Mouse (Mus musculus) heart, embryonic 13.5 days (tissue): ENCODE data around the gene Sdc4. TPM values are rescaled to one million over a fixed set of nuclear protein-coding genes. Genes with fewer than 3 reads are reported as not detected.

Experiments
- ATAC-seq: fragments of 200-750 bp; cut with Nextera tagmentation; 2 replicates; pipeline ENCODE4 v1.8.0; 2017; ENCODE audit warnings: moderate TSS enrichment; ENCODE audit not compliant: insufficient number of reproducible peaks, low FRiP score, low TSS enrichment; ENCODE audit errors: extremely low read depth
- H3K27ac ChIP-seq: fragments of 300-500 bp; sonication (generic); replicated peaks from 2 replicates; pipeline ENCODE4 v1.5.1; 2015; ENCODE audit warnings: moderate library complexity, mild to moderate bottlenecking, inconsistent platforms
- H3K27me3 ChIP-seq: fragments of 300-500 bp; sonication (generic); replicated peaks from 2 replicates; pipeline ENCODE4 v1.6.1; 2015; ENCODE audit warnings: mild to moderate bottlenecking, inconsistent platforms
- H3K36me3 ChIP-seq: fragments of 300-500 bp; sonication (generic); 2 replicates; pipeline ENCODE4 v1.6.1; 2015; ENCODE audit warnings: mild to moderate bottlenecking, inconsistent platforms
- H3K4me1 ChIP-seq: fragments of 300-500 bp; sonication (generic); 2 replicates; pipeline ENCODE4 v1.6.1; 2015; ENCODE audit warnings: inconsistent platforms
- H3K4me2 ChIP-seq: fragments of 300-500 bp; sonication (generic); 2 replicates; pipeline ENCODE4 v1.6.1; 2015; ENCODE audit warnings: inconsistent platforms, mild to moderate bottlenecking, moderate library complexity
- H3K4me3 ChIP-seq: fragments of 300-500 bp; sonication (generic); 2 replicates; pipeline ENCODE4 v1.5.1; 2015; ENCODE audit warnings: moderate library complexity, mild to moderate bottlenecking, inconsistent platforms
- H3K9ac ChIP-seq: fragments of 300-500 bp; sonication (generic); 2 replicates; pipeline ENCODE4 v1.6.1; 2015; ENCODE audit warnings: inconsistent platforms, mild to moderate bottlenecking, moderate library complexity
- H3K9me3 ChIP-seq: fragments of 300-500 bp; sonication (generic); 2 replicates; pipeline ENCODE4 v1.6.1; 2016; ENCODE audit warnings: inconsistent platforms
- WGBS: fragments of 180-500 bp; shearing (Covaris S2); methylation state at CpG from one replicate; pipeline ENCODE4 v1.1.7; 2015; ENCODE audit warnings: mixed read lengths; 5-methylcytosine and 5-hydroxymethylcytosine counted together
- polyA plus RNA-seq: library from polyadenylated mRNA; unstranded; fragments of >200 nt; fragmentation: Nextera tagmentation; extraction: Ambion mirVana; gene quantifications from 2 replicates; pipeline ENCODE4 v1.2.1, GENCODE M21; 2015

Sdc4 gene
- polyA plus RNA-seq, 1 experiment from 2014 or later, result 36.6 TPM

DNA sequence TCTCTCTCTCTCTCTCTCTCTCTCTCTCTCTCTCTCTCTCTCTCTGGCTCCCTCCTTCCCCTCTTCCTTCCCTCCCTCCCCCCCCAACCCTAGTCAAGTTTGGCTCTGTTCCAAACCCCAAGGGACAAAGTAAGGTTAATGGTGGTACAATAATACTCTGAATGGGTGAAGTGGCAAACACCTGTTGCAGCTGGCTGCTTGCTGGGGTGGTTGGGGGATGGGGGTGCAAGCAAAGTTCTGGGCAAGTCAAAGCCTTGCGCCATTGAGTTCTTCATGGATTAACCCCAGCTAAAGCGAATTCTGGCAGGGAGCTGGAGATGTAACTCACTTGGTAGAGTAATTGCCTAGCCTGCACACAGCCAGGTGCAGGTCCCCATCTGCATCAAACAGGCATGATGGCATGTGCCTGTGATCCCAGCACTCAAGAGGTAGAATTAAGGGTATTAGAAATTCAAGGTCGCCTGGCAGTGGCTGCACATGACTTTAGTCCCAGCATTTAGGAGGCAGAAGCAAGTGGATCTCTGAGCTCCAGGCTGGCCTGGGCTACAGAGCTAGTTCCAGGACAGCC, 25.3 kb downstream of the Sdc4 start:
- Histone ChIP-seq H3K9me3 (no peaks in the 10 kb centered on the region), H3K4me2 (no peak overlapping the region), H3K36me3 (peaks cover 2% of the 10 kb centered on the region), H3K4me1 (peaks cover 12% of the 10 kb centered on the region), H3K27me3 (peaks cover 30% of the 10 kb centered on the region), H3K9ac (0 out of 2 replicates have a peak overlapping the region, but pooled peaks have one; percentile 7), H3K4me3 (no peak overlapping the region), H3K27ac (no peak overlapping the region)
- WGBS, result 33% methylated on average over 3 of the region's 3 CpGs
- no peak for ATAC-seq

DNA sequence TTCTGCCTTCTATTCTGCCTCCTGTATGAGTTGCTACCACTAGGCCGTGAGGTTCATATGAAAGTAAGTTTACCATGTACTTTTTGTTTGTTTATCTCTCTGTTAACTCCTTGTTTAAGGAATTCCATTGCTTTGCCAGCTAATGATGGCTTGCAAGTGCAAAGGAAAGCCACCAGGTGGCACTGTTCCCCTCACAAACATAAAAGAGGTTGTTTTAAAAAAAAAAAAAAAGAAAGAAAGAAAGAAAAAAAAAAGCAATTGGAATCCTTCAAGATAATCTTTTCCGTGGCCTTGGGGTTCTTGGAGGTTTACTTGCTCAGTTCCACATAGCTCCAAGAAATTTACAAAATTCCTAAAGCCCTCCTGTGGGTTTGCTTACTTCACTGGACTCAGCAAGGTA, 26.5 kb downstream of the Sdc4 start:
- H3K4me3 ChIP-seq, result no peak overlapping the region
- H3K9me3 ChIP-seq, result no peaks in the 10 kb centered on the region
- no peak for ATAC-seq
- H3K4me2 ChIP-seq, result no peak overlapping the region
- no peak overlapping the region for H3K27ac ChIP-seq
- H3K36me3 ChIP-seq, result no peaks in the 10 kb centered on the region
- H3K27me3 ChIP-seq, result peaks cover 37% of the 10 kb centered on the region
- H3K4me1 ChIP-seq, result peaks cover 12% of the 10 kb centered on the region
- WGBS, result 0% methylated on average over 2 of the region's 2 CpGs
- H3K9ac ChIP-seq, result no peak overlapping the region

DNA sequence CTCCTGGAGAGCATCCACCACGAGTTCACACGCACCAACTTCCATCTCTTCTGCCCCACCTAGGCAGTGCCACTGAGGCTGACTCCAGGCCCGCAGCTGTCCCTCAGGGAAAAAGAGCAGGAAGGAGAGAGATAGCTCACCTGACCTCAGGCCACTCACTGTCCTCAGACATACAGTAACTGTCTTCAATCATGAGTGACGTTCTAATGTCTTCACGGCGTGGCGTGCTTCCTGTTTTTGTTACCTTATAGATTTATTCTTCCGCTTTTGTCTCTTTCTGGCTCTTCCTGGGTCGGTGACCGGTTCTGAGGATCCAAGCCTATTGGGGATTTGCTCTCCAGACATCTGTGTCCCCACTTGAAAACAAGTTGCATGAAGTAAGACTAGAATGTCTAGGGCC, 29.1 kb downstream of the Sdc4 start:
- peaks cover 12% of the 10 kb centered on the region for H3K4me1 ChIP-seq
- H3K36me3 ChIP-seq, result no peaks in the 10 kb centered on the region
- H3K4me2 ChIP-seq, result peak overlapping the region; percentile 61
- peak overlapping the region; percentile 58; the same call in 1 of the 2 replicates for H3K9ac ChIP-seq
- ATAC-seq, result no peak
- peaks cover 62% of the 10 kb centered on the region for H3K27me3 ChIP-seq
- H3K27ac ChIP-seq, result no peak overlapping the region
- H3K4me3 ChIP-seq, result peak overlapping the region; percentile 35
- no peaks in the 10 kb centered on the region for H3K9me3 ChIP-seq
- WGBS, result 54% methylated on average over 10 of the region's 10 CpGs

DNA sequence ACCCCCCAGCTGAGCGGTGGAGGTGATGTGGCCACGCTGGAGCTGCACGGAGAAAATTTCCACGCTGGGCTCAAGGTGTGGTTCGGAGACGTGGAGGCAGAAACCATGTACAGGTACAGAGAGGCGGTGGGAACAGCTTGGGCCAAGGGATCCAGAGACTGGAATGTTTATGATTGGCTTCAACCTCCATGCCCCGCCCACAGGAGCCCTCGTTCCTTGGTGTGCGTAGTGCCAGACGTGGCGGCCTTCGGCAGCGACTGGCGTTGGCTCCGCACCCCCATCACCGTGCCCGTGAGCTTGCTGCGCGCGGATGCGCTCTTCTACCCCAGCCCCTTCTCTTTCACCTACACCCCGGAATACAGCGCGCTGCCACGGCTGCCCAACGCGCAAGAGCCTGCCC, 29.5 kb downstream of the Sdc4 start:
- H3K36me3 ChIP-seq, result no peaks in the 10 kb centered on the region
- peaks cover 12% of the 10 kb centered on the region for H3K4me1 ChIP-seq
- peak overlapping the region; percentile 61 for H3K4me2 ChIP-seq
- H3K27me3 ChIP-seq, result peaks cover 66% of the 10 kb centered on the region
- peak overlapping the region; percentile 58; the same call in 1 of the 2 replicates for H3K9ac ChIP-seq
- WGBS, result 22% methylated on average over 28 of the region's 28 CpGs
- peak overlapping the region; percentile 35 for H3K4me3 ChIP-seq
- H3K9me3 ChIP-seq, result no peaks in the 10 kb centered on the region
- no peak for ATAC-seq
- no peak overlapping the region for H3K27ac ChIP-seq

- Histone ChIP-seq H3K4me3 (peak overlapping the region; percentile 29; the same call in 1 of the 2 replicates), H3K36me3 (no peaks in the 10 kb centered on the region), H3K4me2 (peak overlapping the region; percentile 57), H3K27ac (no peak overlapping the region), H3K9me3 (no peaks in the 10 kb centered on the region), H3K4me1 (peaks cover 32% of the 10 kb centered on the region), H3K27me3 (peaks cover 98% of the 10 kb centered on the region), H3K9ac (peak overlapping the region; percentile 61; the same call in 1 of the 2 replicates)
- WGBS, result 1% methylated on average over 22 of the region's 22 CpGs
- ATAC-seq, result no peak
Measured at GRCm38 (mm10) chr2:164407708-164408107, 36.0 kb downstream of the Sdc4 start.

DNA sequence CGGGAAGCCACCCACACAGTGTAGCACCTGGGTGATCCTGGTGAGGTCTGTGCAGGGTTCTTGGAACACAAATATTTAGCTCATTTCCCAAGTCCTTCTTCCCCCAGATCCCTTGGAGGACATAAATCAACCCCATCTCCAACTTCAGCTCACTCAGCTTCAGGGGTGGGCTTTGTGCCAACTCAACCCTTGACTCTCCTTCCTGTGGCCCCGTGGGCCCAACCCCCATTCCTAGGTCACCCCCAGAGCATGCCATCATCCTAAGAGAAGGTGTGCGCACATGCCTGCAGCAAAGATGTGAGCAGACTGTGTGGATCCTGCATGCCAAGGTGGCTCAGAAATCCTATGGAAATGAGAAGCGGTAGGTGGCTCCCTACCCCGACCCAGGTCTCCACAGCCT, 38.2 kb downstream of the Sdc4 start:
- Histone ChIP-seq H3K4me1 (peaks cover 42% of the 10 kb centered on the region), H3K9ac (no peak overlapping the region), H3K27ac (no peak overlapping the region), H3K9me3 (no peaks in the 10 kb centered on the region), H3K4me3 (no peak overlapping the region), H3K4me2 (no peak overlapping the region), H3K36me3 (no peaks in the 10 kb centered on the region), H3K27me3 (peaks cover 100% of the 10 kb centered on the region)
- WGBS, result 41% methylated on average over 5 of the region's 5 CpGs
- no peak for ATAC-seq

- H3K27me3 ChIP-seq, result peaks cover 100% of the 10 kb centered on the region
- no peak within 1 kb of the TSS for H3K27ac ChIP-seq
- peak within 1 kb of the TSS; percentile 82 for H3K4me2 ChIP-seq
- peaks cover 46% of the 10 kb centered on the region for H3K4me1 ChIP-seq
- no peak for ATAC-seq
- WGBS, result 8% methylated on average over 9 of the region's 9 CpGs
- H3K9ac ChIP-seq, result peak within 1 kb of the TSS; percentile 74
- H3K4me3 ChIP-seq, result peak within 1 kb of the TSS; percentile 55
- H3K36me3 ChIP-seq, result no peaks in the 10 kb centered on the region
- no peaks in the 10 kb centered on the region for H3K9me3 ChIP-seq
Measured at GRCm38 (mm10) chr2:164405060-164405459, 38.6 kb downstream of the Sdc4 start, which contains the start of gene Matn4. Matn4 (minus strand) TSS chr2:164405160.

- 1% methylated on average over 49 of the region's 49 CpGs for WGBS
- peaks cover 100% of the 10 kb centered on the region for H3K27me3 ChIP-seq
Measured at GRCm38 (mm10) chr2:164404082-164404990, 39.4 kb downstream of the Sdc4 start.

GRCm38 (mm10) chr2:164403396-164404081, 40.1 kb downstream of the Sdc4 start:
- Histone ChIP-seq H3K4me2 (peak overlapping the region; percentile 82), H3K27me3 (peaks cover 99% of the 10 kb centered on the region), H3K27ac (no peak overlapping the region), H3K4me1 (peaks cover 45% of the 10 kb centered on the region), H3K4me3 (peak overlapping the region; percentile 55), H3K36me3 (no peaks in the 10 kb centered on the region), H3K9ac (no peak overlapping the region), H3K9me3 (no peaks in the 10 kb centered on the region)
- WGBS, result 12% methylated on average over 14 of the region's 14 CpGs
- no peak for ATAC-seq

More at GRCm38 (mm10) chr2:164404082-164404990, 39.4 kb downstream of the Sdc4 start:
- H3K36me3 ChIP-seq, result no peaks in the 10 kb centered on the region
- peak overlapping the region; percentile 55 for H3K4me3 ChIP-seq
- peaks cover 46% of the 10 kb centered on the region for H3K4me1 ChIP-seq
- H3K27ac ChIP-seq, result no peak overlapping the region
- H3K9ac ChIP-seq, result peak overlapping the region; percentile 74
- ATAC-seq, result no peak; the same call in 1 of the 2 replicates
- H3K4me2 ChIP-seq, result peak overlapping the region; percentile 82
- no peaks in the 10 kb centered on the region for H3K9me3 ChIP-seq

DNA sequence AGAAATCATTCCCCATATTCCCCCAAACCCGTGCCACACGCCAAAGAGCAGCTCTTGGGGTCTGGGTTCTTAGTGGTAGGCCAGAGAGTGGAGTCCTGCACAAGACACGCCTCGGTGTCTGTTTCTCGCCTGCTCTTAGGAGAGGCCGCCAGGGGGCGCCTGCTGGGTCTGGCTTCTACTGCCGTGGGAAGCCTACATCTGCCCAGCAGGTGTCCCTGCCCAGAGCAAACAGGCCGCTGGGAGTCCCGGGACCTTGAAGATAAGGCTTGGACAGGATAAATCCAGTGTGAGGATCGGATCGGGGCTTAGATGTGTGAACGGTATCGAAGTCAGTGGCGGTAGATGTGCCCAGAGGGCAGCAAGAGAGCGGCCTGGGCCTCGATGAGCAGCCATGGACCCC, 40.8 kb downstream of the Sdc4 start, which contains the start of gene Rbpjl:
Rbpjl (plus strand) TSS at position 236 of the 400 bp plus-strand sequence.
- peaks cover 2% of the 10 kb centered on the region; the same call in 1 of the 2 replicates for H3K9me3 ChIP-seq
- H3K4me2 ChIP-seq, result peak within 1 kb of the TSS; percentile 82
- ATAC-seq, result 0 out of 2 replicates have a peak, but pooled peaks have one; percentile 24
- H3K27ac ChIP-seq, result no peak within 1 kb of the TSS
- peaks cover 93% of the 10 kb centered on the region for H3K27me3 ChIP-seq
- H3K36me3 ChIP-seq, result no peaks in the 10 kb centered on the region
- H3K9ac ChIP-seq, result peak within 1 kb of the TSS; percentile 74; the same call in 1 of the 2 replicates
- H3K4me1 ChIP-seq, result peaks cover 39% of the 10 kb centered on the region
- peak within 1 kb of the TSS; percentile 55 for H3K4me3 ChIP-seq
- WGBS, result 4% methylated on average over 17 of the region's 17 CpGs

DNA sequence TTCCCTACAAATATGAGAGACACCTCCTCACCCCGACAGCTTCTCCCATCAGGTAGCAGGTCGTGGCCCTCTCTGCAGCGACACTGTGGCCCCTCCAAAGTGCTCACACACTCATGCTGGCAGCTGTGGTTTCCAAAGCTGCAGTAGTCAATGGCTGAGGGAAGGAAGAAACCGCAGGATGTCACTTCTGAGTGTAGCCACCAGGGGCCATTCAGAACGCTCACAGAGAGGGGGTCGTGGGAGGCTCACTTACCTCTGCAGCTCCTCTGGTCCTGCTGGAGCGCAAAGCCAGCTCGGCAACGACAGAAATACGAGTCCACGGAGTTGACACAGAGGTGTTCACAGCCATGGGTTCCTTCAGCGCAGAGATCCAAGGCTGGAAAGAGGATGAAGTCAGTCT, 46.8 kb downstream of the Sdc4 start:
- no peak overlapping the region for H3K4me3 ChIP-seq
- no peak overlapping the region for H3K4me2 ChIP-seq
- no peak for ATAC-seq
- peaks cover 12% of the 10 kb centered on the region for H3K4me1 ChIP-seq
- WGBS, result 62% methylated on average over 12 of the region's 12 CpGs
- no peak overlapping the region for H3K9ac ChIP-seq
- H3K27ac ChIP-seq, result no peak overlapping the region
- peaks cover 82% of the 10 kb centered on the region for H3K27me3 ChIP-seq
- H3K36me3 ChIP-seq, result no peaks in the 10 kb centered on the region
- peaks cover 13% of the 10 kb centered on the region; the same call in 1 of the 2 replicates for H3K9me3 ChIP-seq
